Mouse (Mus musculus) liver, embryonic 12.5 days (tissue): Measurements from ENCODE around the gene Fbln5. TPM values are rescaled to one million over a fixed set of nuclear protein-coding genes. Genes with fewer than 3 reads are reported as not detected.
A peak's percentile ranks its signal among the peaks of the same experiment; 100 is the strongest.

Experiments used
- ATAC-seq: fragments of 200-750 bp; cut with Nextera tagmentation; 2 replicates; pipeline ENCODE4 v1.8.0; 2017; ENCODE audit warnings: moderate number of reproducible peaks, mild to moderate bottlenecking, moderate library complexity
- H3K27ac ChIP-seq: fragments of 300-500 bp; sonication (generic); 2 replicates; pipeline ENCODE4 v1.5.1; 2016; ENCODE audit warnings: mild to moderate bottlenecking
- H3K27me3 ChIP-seq: fragments of 300-500 bp; sonication (generic); replicated peaks from 2 replicates; pipeline ENCODE4 v1.6.1; 2016; ENCODE audit warnings: mild to moderate bottlenecking, moderate library complexity
- H3K36me3 ChIP-seq: fragments of 300-500 bp; sonication (generic); 2 replicates; pipeline ENCODE4 v1.6.1; 2016; ENCODE audit warnings: mild to moderate bottlenecking, moderate library complexity
- H3K4me1 ChIP-seq: fragments of 300-500 bp; sonication (generic); 2 replicates; pipeline ENCODE4 v1.6.1; 2016
- H3K4me2 ChIP-seq: fragments of 300-500 bp; sonication (generic); 2 replicates; pipeline ENCODE4 v1.6.1; 2016; ENCODE audit warnings: mild to moderate bottlenecking, moderate library complexity
- H3K4me3 ChIP-seq: fragments of 300-500 bp; sonication (generic); 2 replicates; pipeline ENCODE4 v1.5.1; 2016; ENCODE audit warnings: mild to moderate bottlenecking, moderate library complexity
- H3K9ac ChIP-seq: fragments of 300-500 bp; sonication (generic); 2 replicates; pipeline ENCODE4 v1.6.1; 2016; ENCODE audit warnings: mild to moderate bottlenecking, moderate library complexity
- H3K9me3 ChIP-seq: fragments of 300-500 bp; sonication (generic); replicated peaks from 2 replicates; pipeline ENCODE4 v1.6.1; 2016; ENCODE audit warnings: mild to moderate bottlenecking, moderate library complexity
- WGBS: fragments of 180-500 bp; shearing (Covaris S2); methylation state at CpG from one replicate; pipeline ENCODE4 v1.1.7; 2016; ENCODE audit not compliant: insufficient replicate concordance; 5-methylcytosine and 5-hydroxymethylcytosine counted together
- polyA plus RNA-seq: library from polyadenylated mRNA; unstranded; fragments of >200 nt; fragmentation: Nextera tagmentation; extraction: Ambion mirVana; gene quantifications from 2 replicates; pipeline ENCODE4 v1.2.1, GENCODE M21; 2016

Fbln5 gene
- polyA plus RNA-seq, 1 experiment from 2014 or later = 4.1 TPM

DNA sequence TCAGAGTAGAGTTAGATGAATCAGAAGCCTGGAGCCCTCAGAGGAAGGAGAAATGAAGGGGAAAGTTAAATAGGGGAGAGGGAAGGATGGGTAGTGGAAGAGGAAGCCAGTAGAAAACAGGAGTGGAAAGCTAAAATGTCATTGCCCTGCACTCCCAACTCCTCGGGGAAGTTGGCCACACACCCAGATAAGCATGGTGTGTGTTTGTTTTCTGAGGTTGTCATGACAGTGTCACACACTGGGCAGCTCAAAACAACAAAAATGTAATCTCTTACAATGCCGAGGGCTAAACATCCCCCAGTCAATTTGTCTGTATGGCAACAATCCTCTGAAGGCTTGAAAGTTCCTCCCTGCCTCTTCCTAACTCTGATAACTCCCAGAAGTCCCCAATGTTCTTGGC lies 78.4 kb downstream of the Fbln5 start:
- Histone ChIP-seq H3K4me2 (no peak overlapping the region), H3K9me3 (no peaks in the 10 kb centered on the region), H3K27me3 (no peaks in the 10 kb centered on the region), H3K4me3 (no peak overlapping the region), H3K27ac (no peak overlapping the region), H3K36me3 (no peaks in the 10 kb centered on the region), H3K9ac (no peak overlapping the region), H3K4me1 (no peaks in the 10 kb centered on the region)
- no peak for ATAC-seq
- WGBS = 28% methylated on average over 2 of the region's 2 CpGs

DNA sequence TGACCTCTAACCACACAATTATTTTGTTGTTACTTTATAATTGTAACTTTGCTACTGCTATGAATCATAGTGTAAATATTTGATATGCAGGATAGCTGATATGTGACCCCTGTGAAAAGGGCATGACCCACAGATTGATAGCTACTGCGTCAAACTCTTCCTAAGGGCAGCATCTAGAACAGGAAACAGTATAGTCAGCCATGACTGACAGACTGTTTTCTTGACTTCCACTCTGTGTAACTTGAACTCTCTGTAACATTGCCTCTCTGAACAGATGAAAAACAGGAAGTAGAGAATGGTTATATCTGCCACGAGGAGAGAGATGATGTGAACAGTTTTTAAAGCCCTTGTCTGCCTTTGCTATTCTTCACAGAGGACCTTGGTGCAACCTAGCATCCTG lies 78.8 kb downstream of the Fbln5 start:
- Histone ChIP-seq H3K27me3 (no peaks in the 10 kb centered on the region), H3K4me2 (no peak overlapping the region), H3K36me3 (no peaks in the 10 kb centered on the region), H3K4me3 (no peak overlapping the region), H3K9ac (no peak overlapping the region), H3K27ac (no peak overlapping the region), H3K4me1 (no peaks in the 10 kb centered on the region), H3K9me3 (no peaks in the 10 kb centered on the region)
- ATAC-seq = no peak
- WGBS = 11% methylated on average over 2 of the region's 2 CpGs

GRCm38 (mm10) chr12:101718755-101719150 lies 100.1 kb downstream of the Fbln5 start:
- no peaks in the 10 kb centered on the region for H3K9me3 ChIP-seq
- peaks cover 14% of the 10 kb centered on the region for H3K4me1 ChIP-seq
- no peaks in the 10 kb centered on the region for H3K36me3 ChIP-seq
- H3K27ac ChIP-seq = no peak overlapping the region
- H3K4me2 ChIP-seq = peak overlapping the region; percentile 96
- ATAC-seq = peak; percentile 71
- H3K27me3 ChIP-seq = peaks cover 24% of the 10 kb centered on the region
- peak overlapping the region; percentile 64 for H3K4me3 ChIP-seq
- no peak overlapping the region for H3K9ac ChIP-seq
- 1% methylated on average over 9 of the region's 9 CpGs for WGBS

GRCm38 (mm10) chr12:101718054-101718754 lies 100.7 kb downstream of the Fbln5 start, which contains the start of gene Tc2n:
Tc2n (minus strand) TSS chr12:101718523.
- Histone ChIP-seq H3K9ac (peak within 1 kb of the TSS; percentile 53), H3K36me3 (no peaks in the 10 kb centered on the region), H3K4me1 (peaks cover 14% of the 10 kb centered on the region), H3K9me3 (no peaks in the 10 kb centered on the region), H3K4me2 (peak within 1 kb of the TSS; percentile 96), H3K27ac (no peak within 1 kb of the TSS), H3K4me3 (peak within 1 kb of the TSS; percentile 64), H3K27me3 (peaks cover 24% of the 10 kb centered on the region)
- under 1% methylated on average over 74 of the region's 75 CpGs for WGBS
- peak; percentile 99 for ATAC-seq

- no peak overlapping the region for H3K4me2 ChIP-seq
- H3K9me3 ChIP-seq = 0 out of 2 replicates have a peak, but pooled peaks cover 4% of the 10 kb centered on the region
- 68% methylated on average over 3 of the region's 3 CpGs for WGBS
- no peak overlapping the region for H3K27ac ChIP-seq
- H3K9ac ChIP-seq = no peak overlapping the region
- H3K4me3 ChIP-seq = no peak overlapping the region
- no peaks in the 10 kb centered on the region for H3K27me3 ChIP-seq
- no peaks in the 10 kb centered on the region for H3K4me1 ChIP-seq
- H3K36me3 ChIP-seq = no peaks in the 10 kb centered on the region
- no peak for ATAC-seq
Observed at GRCm38 (mm10) chr12:101699176-101699575, 119.7 kb downstream of the Fbln5 start.

Other genes with a start within 250 kb of the Fbln5 start
- 0.04 TPM in 2 replicates for gene Tc2n, start 100.5 kb downstream of the Fbln5 start, polyA plus RNA-seq
- gene Trip11, start 94.2 kb upstream of the Fbln5 start, polyA plus RNA-seq = 12.0 and 12.8 TPM in 2 replicates
- 12.4 and 15.3 TPM in 2 replicates for gene Atxn3, start 139.2 kb upstream of the Fbln5 start, polyA plus RNA-seq
- gene Cpsf2, start 156.9 kb upstream of the Fbln5 start, polyA plus RNA-seq = 28.9 and 29.3 TPM in 2 replicates